Mouse (Mus musculus) C2C12 (cell line): Measurements from ENCODE around the gene Lrmda.

Experiments
- CEBPB ChIP-seq: IDR thresholded peaks from one replicate; pipeline ENCODE4 v1.6.1; 2011; ENCODE audit warnings: low read depth, mild to moderate bottlenecking, control low read depth, moderate library complexity
- CTCF ChIP-seq: IDR thresholded peaks from one replicate; pipeline ENCODE4 v1.5.1; 2011; ENCODE audit not compliant: control insufficient read depth, insufficient read depth, insufficient read length
- MAX ChIP-seq: IDR thresholded peaks from one replicate; pipeline ENCODE4 v1.6.1; 2011; ENCODE audit warnings: mild to moderate bottlenecking, control low read depth
- MYOD1 ChIP-seq: IDR thresholded peaks from one replicate; pipeline ENCODE4 v1.6.1; 2011; ENCODE audit warnings: low read depth; ENCODE audit not compliant: control insufficient read depth, insufficient read length

GRCm38 (mm10) chr14:22968705-22969104 lies 949.2 kb downstream of the Lrmda start:
- no peak for TF ChIP-seq CTCF
- TF ChIP-seq MYOD1: no peak
- TF ChIP-seq MAX: no peak
- no peak for TF ChIP-seq CEBPB
